Mouse (Mus musculus): ENCODE data around the gene Cela2a.

Gene Cela2a

DNA sequence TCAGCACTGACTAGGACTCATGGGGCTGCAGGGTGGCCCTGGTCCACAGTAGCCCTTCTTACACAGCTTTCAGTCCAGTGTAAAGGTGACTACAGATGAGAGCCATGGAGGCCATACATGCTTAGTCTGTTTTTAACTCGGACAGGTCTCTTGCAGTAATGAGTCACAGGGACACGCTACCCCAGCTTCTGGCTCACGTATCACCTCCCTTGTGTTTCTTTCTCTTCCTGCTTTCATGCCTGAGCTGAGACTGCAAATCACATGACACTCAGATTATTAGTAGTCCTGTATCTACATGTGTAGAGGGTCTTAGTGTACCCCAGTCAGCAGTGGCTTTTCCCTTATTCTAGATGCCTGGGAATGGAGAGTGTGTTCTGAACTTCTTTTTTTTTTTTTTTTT, 61.0 kb downstream of the Cela2a start:
- DNase-seq: no peak
